Mouse (Mus musculus) layer of hippocampus, adult 2 months (tissue): ENCODE data around the gene Cd300lf. TPM values are rescaled to one million over a fixed set of nuclear protein-coding genes. Genes with fewer than 3 reads are reported as not detected.

ENCODE experiments used
- DNase-seq, 2 experiments: peaks; one replicate each; pipeline ENCODE4 v3.0.0; 2022; ENCODE audit warnings: low spot score in 2 of 2
- H3K27ac ChIP-seq: fragments of 200-600 bp; 2 replicates; pipeline ENCODE4 v1.8.1; 2022
- H3K4me3 ChIP-seq: fragments of 200-600 bp; 2 replicates; pipeline ENCODE4 v1.8.1; 2022; ENCODE audit warnings: mild to moderate bottlenecking
- CTCF ChIP-seq: fragments of 200-600 bp; conservative IDR thresholded peaks from 2 replicates; pipeline ENCODE4 v1.8.1; 2022; ENCODE audit warnings: antibody characterized with exemption, mild to moderate bottlenecking, moderate library complexity
- long read RNA-seq, 2 experiments: library from polyadenylated mRNA; stranded (forward); transcript quantifications; one replicate each; pipeline ENCODE4 v2.0.0; 2021; ENCODE audit warnings: borderline mapping rate in 2 of 2
- total RNA-seq, 2 experiments: library from RNA; stranded (reverse); gene quantifications; 2 replicates each; pipeline ENCODE4 v1.2.3; 2021

Cd300lf gene
- under 1 TPM; 0.38 to 0.49 TPM for total RNA-seq
- long read RNA-seq, experiment 1: 0 reads
- long read RNA-seq, experiment 2: 0 reads

DNA sequence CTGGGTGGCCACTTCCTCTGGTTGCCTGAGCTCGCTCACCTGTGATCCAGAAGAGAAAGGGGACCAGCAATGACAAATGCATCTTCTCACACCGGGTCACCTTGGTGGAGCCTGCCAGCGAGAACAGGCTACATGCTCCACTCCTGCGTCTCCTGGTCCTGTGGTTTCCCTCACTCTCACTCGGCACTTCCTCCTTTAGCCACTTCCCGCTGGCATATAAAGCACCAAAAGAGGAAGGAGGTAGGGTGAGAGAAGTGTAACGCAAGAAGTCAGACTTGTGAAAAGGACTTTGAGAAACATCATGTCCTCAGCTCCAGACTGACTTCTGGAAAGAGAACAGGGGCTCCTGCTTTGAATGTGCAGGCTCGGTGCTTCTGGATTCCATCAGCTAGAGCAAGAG is at the start of gene Cd300lf:
Cd300lf (minus strand) TSS at position 193 of the 400 bp plus-strand sequence.
- no peak for DNase-seq

DNA sequence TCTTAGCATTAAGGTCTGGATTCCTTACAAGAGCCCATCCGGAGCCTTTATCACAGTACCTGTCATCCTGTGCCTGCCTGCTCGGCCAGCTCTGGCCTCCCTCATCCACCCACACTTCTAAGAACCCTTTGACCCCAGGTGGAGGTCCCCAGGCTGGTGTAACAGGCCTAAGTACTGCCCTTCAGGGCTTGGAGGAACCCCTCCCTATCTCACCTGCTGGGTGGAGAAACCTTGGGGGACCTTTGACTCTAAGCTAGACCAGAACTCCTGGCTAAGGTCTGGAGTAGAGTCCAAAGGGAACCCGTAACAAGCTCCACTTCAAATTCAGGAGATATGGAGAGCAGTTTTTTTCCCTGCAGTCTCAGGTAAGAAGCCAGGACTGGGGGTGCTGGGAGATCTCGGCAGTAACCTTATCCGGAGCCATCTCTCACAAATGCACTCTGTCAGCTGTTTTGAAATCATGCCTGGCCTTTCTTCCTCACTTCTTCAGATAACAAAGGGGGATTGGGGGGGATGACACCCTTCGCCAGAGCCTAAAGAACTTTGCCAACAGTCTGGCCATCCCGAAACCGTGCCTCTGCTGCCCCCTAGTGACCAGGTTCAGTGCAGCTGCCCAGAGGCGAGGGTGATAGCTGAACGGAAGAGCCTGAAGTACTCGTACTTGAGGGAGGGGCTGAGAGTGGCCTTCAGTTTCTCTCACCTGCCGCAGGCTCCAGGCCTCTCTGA is 48.3 kb upstream of the Cd300lf start:
- H3K27ac ChIP-seq: no peak overlapping the region
- H3K4me3 ChIP-seq: no peak overlapping the region
- TF ChIP-seq CTCF: peak; percentile 94
- peak; percentile 66 to 85 for DNase-seq

More for the DNA sequence above, at the start of gene Cd300lf:
- H3K27ac ChIP-seq: no peak within 1 kb of the TSS; the same call in 1 of the 2 replicates
- no peak for TF ChIP-seq CTCF
- H3K4me3 ChIP-seq: no peak within 1 kb of the TSS

DNA sequence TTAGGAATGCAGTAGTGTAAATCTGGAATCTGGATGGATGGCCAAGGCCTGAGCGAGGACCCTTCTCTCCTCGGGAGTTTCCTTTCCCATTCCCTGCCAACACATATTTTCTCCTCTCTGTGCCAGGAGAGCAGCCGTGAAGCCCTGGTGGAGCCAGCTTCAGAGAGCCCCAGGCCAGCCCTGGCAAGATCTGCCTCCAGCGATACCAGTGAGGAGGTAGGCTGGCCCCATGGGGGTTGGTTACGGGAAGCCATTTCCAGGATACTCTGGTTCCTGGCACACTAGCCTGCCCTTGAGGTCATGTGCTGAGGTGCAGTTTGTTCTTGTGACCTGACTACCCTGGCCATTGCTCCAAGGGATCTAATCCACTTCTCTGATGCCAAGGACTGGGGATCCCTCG is 46.1 kb upstream of the Cd300lf start:
- TF ChIP-seq CTCF: no peak
- no peak for DNase-seq
- H3K4me3 ChIP-seq: no peak overlapping the region
- peak overlapping the region; percentile 62 for H3K27ac ChIP-seq

DNA sequence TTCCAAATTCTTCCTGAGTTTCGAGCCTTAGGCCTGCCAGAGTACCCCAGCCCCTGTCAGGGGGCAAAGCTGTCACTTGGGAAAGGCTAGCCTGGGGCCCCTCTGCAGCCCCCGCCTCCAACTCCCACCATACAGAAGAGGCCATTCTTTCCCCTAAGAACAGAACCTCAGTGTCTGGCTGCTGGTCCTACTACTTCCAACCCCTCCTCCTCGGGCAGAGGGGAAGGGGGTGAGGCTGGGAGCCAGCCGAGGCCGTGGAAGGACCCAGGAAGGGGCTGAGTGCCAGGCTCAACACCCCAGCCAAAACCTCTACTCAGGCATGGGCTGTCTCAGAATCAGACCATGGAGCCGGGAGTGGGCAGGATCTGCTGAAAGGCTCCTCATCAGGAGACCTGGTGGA is 45.4 kb upstream of the Cd300lf start:
- peak; percentile 36 to 48 for DNase-seq
- TF ChIP-seq CTCF: no peak
- Histone ChIP-seq H3K27ac (peak overlapping the region; percentile 61; the same call in 1 of the 2 replicates), H3K4me3 (no peak overlapping the region)

DNA sequence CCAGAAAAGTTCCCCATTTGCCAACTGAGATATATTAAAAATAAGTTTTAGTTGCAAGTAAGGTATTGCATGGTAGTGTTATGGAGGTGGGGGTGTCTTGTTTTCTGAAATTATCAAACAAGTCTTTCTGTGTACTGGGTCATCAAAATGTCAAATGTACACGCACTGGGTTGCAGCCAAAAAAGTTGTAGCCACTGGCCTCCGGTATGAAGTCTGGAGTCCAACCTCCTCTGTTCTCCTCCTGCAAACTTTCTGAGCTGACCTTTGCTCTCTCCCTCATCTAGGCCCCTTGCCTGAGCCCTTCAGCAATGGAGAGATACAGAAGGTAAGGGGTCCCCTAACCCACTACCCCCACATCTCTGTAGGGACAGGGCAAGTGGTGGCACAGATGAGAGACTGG is 45.0 kb upstream of the Cd300lf start:
- H3K27ac ChIP-seq: peak overlapping the region; percentile 61; the same call in 1 of the 2 replicates
- no peak for DNase-seq
- no peak overlapping the region for H3K4me3 ChIP-seq
- TF ChIP-seq CTCF: no peak

DNA sequence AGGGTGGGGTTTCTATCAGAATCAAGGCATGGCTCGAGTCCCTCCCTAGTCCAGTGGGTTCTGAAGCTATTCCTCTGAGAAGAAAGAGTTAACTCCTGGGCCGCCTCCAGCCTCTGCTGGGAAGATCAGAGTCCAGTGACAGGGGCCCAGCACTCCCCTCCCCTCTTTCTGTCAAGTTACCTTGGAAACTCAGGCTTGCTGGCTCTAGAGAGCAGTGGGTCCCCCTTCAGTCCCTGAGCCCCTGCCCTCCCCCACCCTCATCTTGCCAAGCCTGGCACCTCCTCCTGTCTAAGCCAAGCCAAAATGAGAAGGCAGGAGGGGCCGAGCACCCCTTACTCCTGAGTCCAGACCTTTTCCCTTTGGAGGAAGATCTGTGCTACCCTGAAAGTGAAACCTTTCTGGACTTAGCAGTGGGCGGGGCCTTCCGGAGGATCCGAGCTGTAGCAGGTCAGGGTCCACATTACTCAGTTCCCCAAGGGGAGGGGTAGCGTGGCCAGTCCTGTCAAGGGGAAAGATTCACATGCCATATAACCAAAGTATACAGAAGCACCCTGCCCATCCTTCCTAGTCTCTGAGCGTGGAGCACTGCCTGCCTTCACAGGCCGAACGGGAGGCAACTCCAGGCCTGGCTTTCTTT is 43.9 kb upstream of the Cd300lf start:
- peak in 1 of 2 experiments; percentile 26 for DNase-seq
- Histone ChIP-seq H3K4me3 (no peak overlapping the region), H3K27ac (peak overlapping the region; percentile 61)
- no peak for TF ChIP-seq CTCF

DNA sequence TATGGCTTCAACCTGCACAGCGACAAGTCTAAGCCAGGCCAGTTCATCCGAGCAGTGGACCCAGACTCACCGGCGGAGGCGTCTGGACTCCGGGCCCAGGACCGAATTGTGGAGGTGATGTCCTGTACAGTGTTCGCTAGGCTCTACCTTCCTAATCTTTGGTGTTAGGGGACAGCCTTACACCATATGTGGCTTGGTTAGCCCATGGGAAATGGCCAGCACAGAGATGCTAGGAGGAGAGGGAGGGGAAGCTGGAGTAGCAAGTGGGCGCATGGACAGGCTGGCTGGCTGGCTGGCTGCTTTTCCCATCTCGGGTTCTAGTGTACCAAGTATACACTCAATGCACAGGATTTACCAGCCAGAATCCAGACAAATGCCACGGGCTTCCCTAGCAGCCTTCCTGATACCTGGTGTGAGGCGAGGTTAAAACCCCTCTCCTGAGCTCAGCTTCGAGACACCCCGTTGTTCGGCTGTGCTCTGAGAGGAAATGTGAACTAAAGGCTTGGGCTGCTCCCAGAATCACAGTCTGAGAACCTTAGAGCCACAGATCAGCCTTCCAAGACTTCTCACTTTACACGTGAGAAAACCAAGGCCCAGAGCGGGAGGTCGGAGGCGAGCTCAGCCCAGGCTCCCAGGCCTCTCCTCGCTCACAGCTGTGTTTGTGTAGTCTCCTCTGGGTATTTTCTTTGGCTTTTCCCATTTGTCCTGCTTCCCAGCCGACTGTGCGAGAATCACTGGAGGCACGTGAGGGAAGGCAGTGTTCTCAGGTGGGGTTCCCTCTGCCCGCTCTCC is 42.8 kb upstream of the Cd300lf start:
- TF ChIP-seq CTCF: no peak

DNA sequence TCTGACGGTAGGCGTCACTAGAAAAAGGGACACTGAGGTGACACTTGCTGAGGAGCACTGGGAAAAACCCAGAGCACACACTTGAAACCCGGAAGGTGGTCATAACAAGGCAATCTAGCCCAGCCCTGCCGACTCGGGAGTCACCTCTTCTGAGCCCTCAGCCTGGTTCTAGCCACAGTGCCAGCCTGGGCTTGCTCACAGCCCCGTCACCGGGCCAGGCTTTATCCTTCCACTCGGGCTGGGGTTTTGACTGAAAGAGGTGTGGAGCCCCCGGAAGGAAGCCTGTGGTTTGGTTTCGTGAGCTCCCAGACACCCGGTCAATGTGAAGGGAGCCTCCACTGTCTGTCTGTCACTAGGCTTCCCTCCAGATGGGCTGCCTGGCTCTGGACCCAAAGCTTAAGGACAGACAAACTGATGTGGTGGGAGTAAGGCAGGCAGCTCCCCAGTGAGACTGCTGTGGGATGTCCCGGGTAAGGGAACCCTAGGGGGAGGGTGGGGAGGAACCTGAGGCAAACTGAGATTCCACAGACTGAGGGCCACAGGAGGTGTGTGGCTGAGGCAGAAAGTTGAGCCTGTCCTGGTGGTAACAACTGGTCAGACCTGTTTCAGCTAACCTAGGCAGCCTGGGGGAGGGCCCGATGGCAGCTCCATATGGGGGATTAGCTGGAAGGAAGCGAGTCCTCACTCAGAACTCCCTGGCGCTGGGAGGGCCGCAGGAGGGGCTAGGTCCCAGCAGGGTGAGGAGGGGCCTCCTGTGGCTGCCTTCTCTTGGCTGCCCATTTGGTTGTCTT is 40.0 kb upstream of the Cd300lf start:
- 0 out of 2 replicates have a peak overlapping the region, but pooled peaks have one; percentile 28 for H3K27ac ChIP-seq
- H3K4me3 ChIP-seq: no peak overlapping the region
- no peak for TF ChIP-seq CTCF
- DNase-seq: no peak

More for the DNA sequence above, 42.8 kb upstream of the Cd300lf start:
- peak overlapping the region; percentile 55; the same call in 1 of the 2 replicates for H3K27ac ChIP-seq
- H3K4me3 ChIP-seq: no peak overlapping the region
- no peak for DNase-seq

DNA sequence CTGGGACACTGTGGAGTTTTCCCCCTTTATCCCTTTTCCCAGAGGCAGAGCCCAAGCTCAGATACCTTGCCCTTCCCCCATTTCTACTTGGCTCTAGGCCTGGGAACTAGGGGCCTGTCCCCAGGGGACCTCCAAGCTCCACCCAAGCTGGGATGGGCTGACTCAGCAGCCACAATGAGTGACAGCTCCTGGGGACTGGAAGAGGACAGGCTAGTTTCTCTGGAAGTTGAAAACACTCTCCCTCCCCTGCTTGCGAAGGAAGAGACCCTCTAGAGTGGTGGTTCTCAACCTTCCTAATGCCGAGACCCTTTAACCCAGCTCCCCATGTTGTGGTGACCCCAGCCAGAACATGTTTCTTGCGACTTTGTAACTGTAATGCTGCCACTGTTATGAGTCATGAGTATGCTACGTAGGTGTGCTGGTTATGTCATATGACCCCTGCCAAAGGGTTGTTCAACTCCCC is 39.1 kb upstream of the Cd300lf start:
- Histone ChIP-seq H3K27ac (peak overlapping the region; percentile 51; the same call in 1 of the 2 replicates), H3K4me3 (no peak overlapping the region)
- no peak for TF ChIP-seq CTCF
- peak; percentile 32 to 38 for DNase-seq

DNA sequence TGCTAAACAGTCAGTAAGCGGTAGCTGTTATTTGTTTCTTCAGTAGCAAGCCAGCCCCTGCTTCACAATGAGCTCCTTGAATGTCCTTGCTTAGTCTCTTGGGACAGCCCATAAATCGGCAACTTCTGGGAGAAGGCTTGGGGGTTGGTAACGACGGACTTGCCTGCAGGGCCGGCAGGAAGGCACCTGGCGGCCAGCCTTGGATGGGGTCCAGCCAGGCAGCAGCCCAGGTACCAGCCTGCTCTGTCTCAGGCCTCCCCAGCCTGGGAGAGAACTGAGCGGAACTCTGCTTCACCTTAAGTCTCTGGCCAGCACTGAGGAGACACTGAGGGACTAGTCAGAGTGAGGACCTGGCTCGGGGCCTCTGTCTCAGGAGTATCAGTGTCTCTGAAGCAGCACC is 37.3 kb upstream of the Cd300lf start:
- Histone ChIP-seq H3K4me3 (no peak overlapping the region), H3K27ac (peak overlapping the region; percentile 23; the same call in 1 of the 2 replicates)
- no peak for TF ChIP-seq CTCF
- DNase-seq: no peak

DNA sequence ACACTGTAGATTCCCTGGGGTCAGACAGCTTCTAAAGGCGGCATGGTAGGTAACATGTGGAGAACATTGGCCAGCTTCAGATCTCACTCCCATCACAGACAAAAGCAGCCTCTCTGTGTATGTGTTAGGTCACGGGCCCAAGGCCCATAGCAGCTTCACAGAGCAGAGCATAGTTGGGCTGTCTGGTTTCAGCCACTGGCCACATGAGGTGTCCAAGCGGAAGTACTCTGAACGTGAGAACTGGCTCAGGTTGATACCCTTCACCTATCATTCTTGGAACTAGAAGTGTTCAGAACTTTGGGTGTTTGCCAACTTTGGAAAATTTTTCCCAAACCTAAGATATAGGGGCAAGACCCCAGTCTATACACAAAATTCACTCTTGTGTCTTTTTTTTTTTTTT is 35.6 kb upstream of the Cd300lf start:
- no peak overlapping the region for H3K27ac ChIP-seq
- DNase-seq: no peak
- H3K4me3 ChIP-seq: no peak overlapping the region
- TF ChIP-seq CTCF: no peak
